Mouse (Mus musculus): ENCODE measurements around the gene Rnf220.

- TF ChIP-seq POLR2A (IDR thresholded peaks at IDR 0.05; ENCODE audit: low read depth, low read length) (no peak), CTCF (IDR thresholded peaks at IDR 0.05; ENCODE audit: extremely low read depth, insufficient read depth, insufficient read length, insufficient replicate concordance) (no peak)
Measured at GRCm38 (mm10) chr4:117297819-117298218, 199.0 kb downstream of the Rnf220 start.
